Mouse (Mus musculus) CH12.LX (cell line): ENCODE results near the gene Mcoln1. TPM values are rescaled to one million over a fixed set of nuclear protein-coding genes. Genes with fewer than 3 reads are reported as not detected.

Experiments
- DNase-seq: peaks from one replicate; pipeline ENCODE4 v3.0.0-alpha.2; 2013; ENCODE audit errors: extremely low read depth
- H3K27ac ChIP-seq: 2 replicates; pipeline ENCODE4 v1.5.1; 2012; ENCODE audit warnings: low read depth, mild to moderate bottlenecking, control low read depth, moderate library complexity; ENCODE audit not compliant: insufficient read depth
- H3K27me3 ChIP-seq: replicated peaks from 2 replicates; pipeline ENCODE3; 2012; ENCODE audit warnings: inconsistent platforms
- H3K36me3 ChIP-seq, 2 experiments: replicated peaks in 1 of 2; 2 replicates each; pipeline versions ENCODE3 to v1.6.1; 2012; ENCODE audit warnings: inconsistent platforms in 1 of 2, low read length in 1 of 2, mild to moderate bottlenecking in 1 of 2, mixed read lengths in 1 of 2, moderate library complexity in 1 of 2; ENCODE audit not compliant: control insufficient read depth in 1 of 2, insufficient read depth in 1 of 2
- H3K4me1 ChIP-seq, 2 experiments: 2 replicates each; pipeline ENCODE4 v1.6.1; 2012; ENCODE audit warnings: inconsistent platforms in 1 of 2, moderate library complexity in 1 of 2; ENCODE audit not compliant: insufficient read depth in 2 of 2, control insufficient read depth in 1 of 2
- H3K4me2 ChIP-seq: 2 replicates; pipeline ENCODE4 v1.6.1; 2012; ENCODE audit warnings: low read depth, mild to moderate bottlenecking, control low read depth; ENCODE audit not compliant: poor library complexity, insufficient read depth, severe bottlenecking
- H3K4me3 ChIP-seq, 3 experiments: fragments of 150-350 bp in 1 of 3; sonication (generic) in 1 of 3; replicated peaks in 1 of 3; 2 replicates each; pipeline versions ENCODE3 to v1.5.1; 2011 to 2012; ENCODE audit warnings: low read depth in 2 of 3, low read length in 2 of 3, mild to moderate bottlenecking in 2 of 3, moderate library complexity in 2 of 3, control low read depth in 1 of 3, improper control_type of control experiment in 1 of 3, inconsistent platforms in 1 of 3, mixed read lengths in 1 of 3; ENCODE audit not compliant: poor library complexity in 1 of 3
- H3K79me2 ChIP-seq: replicated peaks from 2 replicates; pipeline ENCODE4 v1.6.1; 2012; ENCODE audit warnings: mild to moderate bottlenecking, moderate library complexity; ENCODE audit not compliant: control insufficient read depth, poor library complexity, insufficient read depth, severe bottlenecking; ENCODE audit errors: extremely low read depth
- H3K9ac ChIP-seq: 2 replicates; pipeline ENCODE4 v1.6.1; 2012; ENCODE audit warnings: low read depth, mild to moderate bottlenecking, control low read depth, moderate library complexity; ENCODE audit not compliant: insufficient read depth
- H3K9me3 ChIP-seq: replicated peaks from 2 replicates; pipeline ENCODE3; 2012; ENCODE audit warnings: low read length, inconsistent platforms, mixed read lengths
- CHD2 ChIP-seq: IDR thresholded peaks from 2 replicates; pipeline ENCODE4 v1.6.1; 2011; ENCODE audit warnings: low read length, improper control_type of control experiment
- CTCF ChIP-seq, 2 experiments: IDR thresholded peaks in 1 of 2; conservative IDR thresholded peaks in 1 of 2; 2 replicates each; pipeline ENCODE4 v1.5.1; 2011 to 2012; ENCODE audit warnings: low read depth in 2 of 2, low read length in 2 of 2, improper control_type of control experiment in 1 of 2, inconsistent platforms in 1 of 2, mild to moderate bottlenecking in 1 of 2, moderate library complexity in 1 of 2
- E2F4 ChIP-seq: IDR thresholded peaks from 2 replicates; pipeline ENCODE4 v1.6.1; 2011; ENCODE audit warnings: low read depth, low read length, improper control_type of control experiment; ENCODE audit not compliant: insufficient replicate concordance
- ETS1 ChIP-seq: conservative IDR thresholded peaks from 2 replicates; pipeline ENCODE4 v1.6.1; 2012; ENCODE audit warnings: low read depth, mild to moderate bottlenecking, inconsistent platforms, low read length, improper control_type of control experiment, moderate library complexity
- GABPA ChIP-seq: IDR thresholded peaks from 2 replicates; pipeline ENCODE4 v1.6.1; 2012; ENCODE audit warnings: low read depth, low read length, improper control_type of control experiment, inconsistent platforms; ENCODE audit not compliant: insufficient replicate concordance
- KAT2A ChIP-seq: IDR thresholded peaks from 2 replicates; pipeline ENCODE4 v1.6.1; 2012; ENCODE audit warnings: low read length, improper control_type of control experiment, inconsistent platforms; ENCODE audit not compliant: insufficient replicate concordance
- MXI1 ChIP-seq: IDR thresholded peaks from 2 replicates; pipeline ENCODE4 v1.6.1; 2011; ENCODE audit warnings: mild to moderate bottlenecking, low read depth, low read length, improper control_type of control experiment
- PAX5 ChIP-seq: IDR thresholded peaks from 2 replicates; pipeline ENCODE4 v1.6.1; 2012; ENCODE audit warnings: low read length, inconsistent platforms, mixed read lengths
- SIN3A ChIP-seq: IDR thresholded peaks from 2 replicates; pipeline ENCODE4 v1.6.1; 2012; ENCODE audit warnings: low read length, improper control_type of control experiment, inconsistent platforms
- SMC3 ChIP-seq: IDR thresholded peaks from 2 replicates; pipeline ENCODE4 v1.6.1; 2011; ENCODE audit warnings: low read depth, low read length, improper control_type of control experiment
- USF1 ChIP-seq: IDR thresholded peaks from 2 replicates; pipeline ENCODE4 v1.6.1; 2014; ENCODE audit warnings: low read depth, mild to moderate bottlenecking, inconsistent platforms, low read length, improper control_type of control experiment
- ZC3H11A ChIP-seq: IDR thresholded peaks from 2 replicates; pipeline ENCODE4 v1.6.1; 2012; ENCODE audit warnings: low read depth, mild to moderate bottlenecking, inconsistent platforms, low read length, improper control_type of control experiment
- ZNF384 ChIP-seq: IDR thresholded peaks from 2 replicates; pipeline ENCODE4 v1.6.1; 2012; ENCODE audit warnings: low read depth, low read length, improper control_type of control experiment, inconsistent platforms
- dilution Hi-C: fragments of 300-500 bp; cut with MboI; formaldehyde crosslinking; loops from 2 replicates; pipeline ENCODE4 v1.14.3; 2020; ENCODE audit warnings: low sequenced_read_pairs; ENCODE audit not compliant: extremely low pct_unique_long_range_greater_than_20kb, extremely low pct_ligation_motif_present
- in situ Hi-C: fragments of 300-500 bp; cut with MboI; formaldehyde crosslinking; loops from 3 replicates; pipeline ENCODE4 v1.14.3; 2019; ENCODE audit warnings: low sequenced_read_pairs, low pct_ligation_motif_present, low pct_unique_long_range_greater_than_20kb, mixed read lengths
- polyA plus RNA-seq: library from polyadenylated mRNA; unstranded; fragments of >175 nt; gene quantifications from 2 replicates; pipeline ENCODE4 v1.2.1, GENCODE M21; 2012; ENCODE audit warnings: low read depth; ENCODE audit not compliant: insufficient read length
- total RNA-seq, 2 experiments: library from RNA; depleted of rRNA; stranded (reverse); fragments of 300-350 nt in 1 of 2; fragments of >200 nt in 1 of 2; gene quantifications; 2 replicates each; pipeline ENCODE4 v1.2.3; 2012 to 2014

Mcoln1 gene
- total and polyA plus RNA-seq, 3 experiments: 13.0 to 28.0 (median 20.5) TPM

DNA sequence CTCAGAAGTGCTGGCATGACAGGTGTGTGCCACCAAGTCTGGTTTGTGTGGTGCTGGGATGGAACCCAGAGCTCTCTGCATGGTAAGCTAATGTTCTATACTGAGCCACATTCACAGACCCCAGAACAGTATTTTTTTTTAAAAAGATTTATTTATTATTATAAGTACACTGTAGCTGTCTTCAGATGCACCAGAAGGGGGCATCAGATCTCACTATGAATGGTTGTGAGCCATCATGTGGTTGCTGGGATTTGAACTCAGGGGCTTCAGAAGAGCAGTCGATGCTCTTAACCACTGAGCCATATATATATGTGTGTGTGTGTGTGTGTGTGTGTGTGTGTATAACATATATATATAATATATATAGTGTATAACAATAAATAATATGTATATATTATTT, 31.4 kb upstream of the Mcoln1 start:
- Histone ChIP-seq H3K36me3 (peaks cover 0 to 7% of the 10 kb centered on the region in 2 experiments), H3K4me2 (no peak overlapping the region), H3K9me3 (no peaks in the 10 kb centered on the region), H3K9ac (no peak overlapping the region), H3K4me3 (no peak overlapping the region), H3K27ac (no peak overlapping the region), H3K79me2 (no peaks in the 10 kb centered on the region), H3K4me1 (peaks cover 3 to 12% of the 10 kb centered on the region in 2 experiments; a peak in 2 of 4 replicates), H3K27me3 (no peaks in the 10 kb centered on the region)
- TF ChIP-seq GABPA (no peak), ETS1 (no peak), SMC3 (no peak), CTCF (conservative IDR thresholded peaks at IDR 0.05 in 1 of 2, IDR thresholded peaks at IDR 0.05 in 1 of 2; ENCODE audit: low read depth in 2 of 2, low read length in 2 of 2) (peak in 1 of 2 experiments; percentile 40; a peak in 2 of 4 replicates), E2F4 (no peak)
- peak; percentile 23 for DNase-seq
- in situ Hi-C loops (loop anchor here (10.0 kb wide), 1 partner anchor 206 kb away; the partner anchor contains the start of genes Fcor and Trappc5), dilution Hi-C loops (no loop called here)

DNA sequence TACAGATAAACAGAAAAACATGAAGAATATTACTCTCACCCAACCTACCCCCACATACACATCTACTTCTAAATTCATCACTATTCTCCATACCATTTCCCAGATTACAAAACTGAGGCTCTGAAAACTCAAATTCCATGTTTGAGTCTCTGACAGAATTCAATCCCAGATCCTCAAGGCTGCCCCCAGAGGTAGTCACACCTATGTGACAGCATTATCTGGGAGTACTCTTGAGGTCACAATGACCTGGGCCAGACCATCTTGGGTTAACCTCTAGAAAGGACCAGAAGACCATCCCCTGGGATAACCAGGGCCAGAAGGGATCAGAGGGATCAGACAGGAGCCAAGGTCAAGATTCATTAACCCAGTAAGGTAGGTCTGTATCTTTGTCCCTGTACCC, 29.7 kb upstream of the Mcoln1 start, which contains the start of gene Tex45:
Gene Tex45, plus strand, starts transcription at position 301 of the 400 bp plus-strand sequence.
- in situ Hi-C loops: no loop called here
- Histone ChIP-seq H3K9ac (no peak within 1 kb of the TSS), H3K9me3 (no peaks in the 10 kb centered on the region), H3K36me3 (no peaks in the 10 kb centered on the region), H3K4me2 (no peak within 1 kb of the TSS), H3K27me3 (no peaks in the 10 kb centered on the region), H3K4me3 (no peak within 1 kb of the TSS), H3K4me1 (peaks cover 3 to 12% of the 10 kb centered on the region in 2 experiments; a peak in 2 of 4 replicates), H3K79me2 (no peaks in the 10 kb centered on the region), H3K27ac (no peak within 1 kb of the TSS)
- TF ChIP-seq CHD2: no peak
- DNase-seq: no peak
- dilution Hi-C loops: no loop called here

DNA sequence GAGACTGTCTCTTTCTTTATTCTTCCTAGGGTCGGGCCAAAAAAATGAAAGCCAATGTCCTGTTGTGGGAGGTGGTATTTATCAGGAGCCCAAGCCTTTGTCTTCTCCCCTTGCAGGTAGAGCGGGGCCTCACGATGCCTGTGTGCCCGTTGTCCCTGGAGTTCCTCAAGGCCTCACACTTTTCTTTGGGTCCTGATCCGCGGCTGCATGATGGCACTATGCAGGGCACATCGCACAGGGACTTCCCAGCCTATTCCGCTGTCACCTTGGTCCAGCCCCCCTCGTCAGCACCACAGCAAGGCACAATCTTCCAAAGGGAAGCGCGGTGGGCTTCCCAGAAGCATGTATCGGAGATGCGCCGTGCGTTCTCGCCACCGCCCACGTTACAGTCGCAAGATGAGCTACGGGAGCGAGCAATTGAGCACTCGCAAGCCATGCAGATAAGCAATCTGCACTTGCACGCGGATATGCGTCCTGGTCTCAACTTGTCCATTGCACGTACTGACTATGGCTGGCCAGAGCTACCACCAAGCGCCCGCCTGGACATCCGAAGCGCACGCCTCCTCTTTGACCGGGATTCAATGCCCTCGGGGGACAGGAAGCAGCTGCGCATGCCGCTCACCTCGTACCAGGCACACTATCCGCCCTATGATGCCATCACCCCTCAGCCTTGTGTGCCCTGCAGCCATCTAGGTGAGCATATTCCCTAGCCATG, 24.4 kb upstream of the Mcoln1 start:
- Histone ChIP-seq H3K9ac (no peak overlapping the region), H3K4me1 (no peaks in the 10 kb centered on the region), H3K4me3 (no peak overlapping the region), H3K27ac (no peak overlapping the region), H3K4me2 (no peak overlapping the region), H3K36me3 (no peaks in the 10 kb centered on the region), H3K79me2 (no peaks in the 10 kb centered on the region), H3K27me3 (no peaks in the 10 kb centered on the region), H3K9me3 (no peaks in the 10 kb centered on the region)
- in situ Hi-C loops (no loop called here), dilution Hi-C loops (no loop called here)
- no peak for DNase-seq
- TF ChIP-seq KAT2A (no peak), MXI1 (no peak), ZC3H11A (no peak), PAX5 (no peak), SIN3A (no peak), USF1 (no peak), ZNF384 (no peak)
